Mouse (Mus musculus): ENCODE measurements around the gene Iqck.

Gene Iqck

GRCm38 (mm10) chr7:118855171-118855876, at the start of gene Iqck:
Gene Iqck, plus strand, starts transcription at chr7:118855752.
- peak; percentile 70 for DNase-seq (ENCODE audit: low read depth)

GRCm38 (mm10) chr7:118806631-118807411, 48.7 kb upstream of the Iqck start:
- no peak for DNase-seq (ENCODE audit: low read depth)

GRCm38 (mm10) chr7:118807899-118808298, 47.7 kb upstream of the Iqck start:
- no peak for DNase-seq (ENCODE audit: low read depth)

- DNase-seq (ENCODE audit: low read depth), result no peak
These were observed 44.0 kb upstream of the Iqck start for GRCm38 (mm10) chr7:118811407-118812106.

- no peak for DNase-seq (ENCODE audit: low read depth)
These were observed 42.0 kb upstream of the Iqck start for GRCm38 (mm10) chr7:118813592-118813991.

DNA sequence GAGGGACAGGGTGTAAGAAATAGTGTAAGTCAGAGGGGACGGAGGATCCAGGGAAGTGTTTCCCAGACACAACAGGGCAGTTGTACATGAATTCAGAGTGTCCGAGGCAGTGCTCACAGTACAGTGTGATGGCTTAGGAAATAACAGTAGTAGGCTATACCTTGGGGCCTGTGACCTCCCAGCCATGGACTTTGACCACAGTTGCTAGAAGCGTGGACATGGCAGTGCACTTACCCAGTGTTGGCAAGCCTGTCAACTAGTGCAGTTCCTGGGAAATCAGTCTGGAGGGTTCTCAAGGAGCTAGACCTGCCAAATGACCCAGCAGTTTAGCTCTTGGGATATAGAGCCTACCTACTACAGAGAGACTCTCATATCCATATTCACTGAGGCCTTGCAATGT, 39.3 kb upstream of the Iqck start:
- DNase-seq (ENCODE audit: low read depth), result no peak

DNA sequence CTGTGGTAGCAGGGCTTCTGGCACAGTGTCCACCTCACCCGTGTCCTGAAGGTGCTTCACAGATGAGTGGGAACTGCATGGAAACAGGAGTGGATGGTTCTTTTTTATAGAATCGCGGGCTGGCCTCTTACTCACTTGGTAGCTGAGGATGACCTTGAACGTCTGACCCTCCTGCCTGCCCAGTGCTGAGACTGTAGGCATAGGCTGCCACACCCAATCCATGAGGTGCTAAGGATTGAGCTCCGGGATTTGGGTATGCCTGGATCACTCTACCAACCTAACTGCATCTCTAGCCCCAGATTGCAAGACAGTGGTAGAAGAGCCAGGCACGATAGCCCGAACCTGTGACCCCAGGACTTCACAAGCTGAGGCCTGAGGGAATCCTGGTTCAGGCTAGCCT, 37.8 kb upstream of the Iqck start:
- no peak for DNase-seq (ENCODE audit: low read depth)

- DNase-seq (ENCODE audit: low read depth), result no peak
These were observed 35.9 kb upstream of the Iqck start for GRCm38 (mm10) chr7:118819666-118820065.

DNA sequence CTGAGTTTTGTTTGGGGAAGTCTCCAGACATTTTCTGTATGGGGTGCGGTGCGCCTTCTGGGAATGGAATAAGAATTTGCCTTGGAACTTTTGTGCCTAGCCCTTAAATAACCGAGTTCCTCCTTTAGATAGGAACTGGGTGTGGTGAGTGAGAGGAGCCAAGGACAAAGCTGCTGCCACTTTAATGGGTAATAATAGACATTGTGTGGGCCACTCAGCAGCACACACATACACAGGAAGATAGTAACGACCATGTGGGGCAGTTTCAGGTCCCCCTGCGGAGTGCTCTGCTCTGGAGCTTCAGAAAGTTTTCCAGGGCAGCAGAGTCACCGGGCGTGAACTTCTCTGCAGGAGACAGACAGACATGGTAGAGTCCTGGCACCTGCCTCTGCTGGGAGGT, 34.2 kb upstream of the Iqck start:
- DNase-seq (ENCODE audit: low read depth), result no peak

DNA sequence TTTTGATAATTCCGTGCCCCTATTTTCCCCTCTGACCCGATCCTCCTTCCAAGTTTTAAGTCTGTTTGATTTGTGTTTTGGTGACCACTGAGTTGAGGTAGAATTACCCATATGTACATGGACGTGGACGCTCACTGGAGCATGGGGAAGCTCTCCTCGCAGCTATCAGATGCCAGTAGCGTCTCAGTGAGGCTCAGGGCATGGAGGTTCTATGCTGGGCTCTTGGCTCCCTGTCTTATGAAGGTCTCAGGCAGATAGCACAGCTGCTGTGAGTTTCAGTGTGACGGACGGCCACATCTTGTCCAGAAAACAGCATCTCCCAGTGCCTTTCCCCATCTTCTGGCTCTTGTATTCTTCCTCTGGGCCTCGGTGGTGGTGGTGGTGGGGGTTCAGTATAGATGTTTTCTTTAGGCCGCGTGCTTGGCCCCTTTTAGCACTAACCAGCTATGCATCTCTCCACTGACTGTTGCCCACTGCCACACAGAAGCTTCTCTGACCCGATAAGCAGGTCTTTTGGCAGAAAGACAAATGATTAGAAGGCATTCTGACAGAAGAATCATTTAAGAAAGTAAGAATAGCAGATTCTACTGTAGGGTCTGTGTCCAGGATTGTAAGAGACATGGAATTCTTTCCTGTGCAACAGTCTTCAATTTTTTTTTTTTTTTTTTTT, 33.5 kb upstream of the Iqck start:
- DNase-seq (ENCODE audit: low read depth), result no peak

- no peak for DNase-seq (ENCODE audit: low read depth)
These were observed 31.1 kb upstream of the Iqck start for GRCm38 (mm10) chr7:118824451-118824850.

- DNase-seq (ENCODE audit: low read depth), result peak; percentile 89
These were observed 27.6 kb upstream of the Iqck start for GRCm38 (mm10) chr7:118827975-118828416.

- DNase-seq (ENCODE audit: low read depth), result no peak
These were observed 17.7 kb upstream of the Iqck start for GRCm38 (mm10) chr7:118837901-118838300.

- no peak for DNase-seq (ENCODE audit: low read depth)
These were observed 14.4 kb upstream of the Iqck start for GRCm38 (mm10) chr7:118841030-118841745.

DNA sequence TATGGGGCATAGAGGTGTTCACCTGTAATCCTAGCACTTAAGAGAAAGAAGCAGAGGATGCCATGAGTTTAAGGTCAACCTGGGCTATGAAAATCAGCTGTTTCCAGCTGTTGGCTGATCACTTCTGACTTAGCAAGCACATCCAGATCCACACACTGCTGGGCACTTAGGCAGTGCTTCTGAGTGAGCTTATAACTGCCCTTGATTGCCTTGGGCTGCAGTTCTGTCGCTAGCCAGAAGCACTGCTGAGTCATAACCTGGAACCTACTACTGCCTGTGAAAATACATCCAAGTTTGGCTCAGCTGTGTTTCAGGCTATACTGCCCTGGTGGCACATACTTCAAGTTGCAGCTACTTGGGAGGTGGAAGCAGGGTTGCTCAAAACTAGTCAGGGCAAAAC, 13.8 kb upstream of the Iqck start:
- peak; percentile 60 for DNase-seq (ENCODE audit: low read depth)

DNA sequence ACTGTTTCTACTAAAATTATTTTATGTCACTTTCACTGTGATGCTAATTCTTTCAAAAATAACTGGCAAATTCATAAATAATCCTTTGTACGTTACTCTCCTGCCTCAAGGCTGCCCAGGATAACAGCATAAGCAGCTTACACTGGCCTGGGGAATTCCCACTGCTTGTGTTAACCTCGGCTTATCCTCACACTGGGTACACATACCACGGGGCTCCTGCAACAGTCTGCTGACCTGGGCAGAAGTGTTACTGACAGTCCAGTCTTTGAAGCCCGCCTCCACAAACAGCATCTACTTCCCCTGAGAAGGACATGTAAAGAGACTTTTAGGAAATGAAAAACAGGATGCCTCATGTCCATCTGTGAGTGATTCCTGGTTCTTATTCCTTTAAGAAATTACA, 12.6 kb upstream of the Iqck start:
- no peak for DNase-seq (ENCODE audit: low read depth)

GRCm38 (mm10) chr7:118845141-118845540, 10.4 kb upstream of the Iqck start:
- DNase-seq (ENCODE audit: low read depth), result no peak

- DNase-seq (ENCODE audit: low read depth), result no peak
These were observed 9.2 kb upstream of the Iqck start for GRCm38 (mm10) chr7:118846329-118846728.

DNA sequence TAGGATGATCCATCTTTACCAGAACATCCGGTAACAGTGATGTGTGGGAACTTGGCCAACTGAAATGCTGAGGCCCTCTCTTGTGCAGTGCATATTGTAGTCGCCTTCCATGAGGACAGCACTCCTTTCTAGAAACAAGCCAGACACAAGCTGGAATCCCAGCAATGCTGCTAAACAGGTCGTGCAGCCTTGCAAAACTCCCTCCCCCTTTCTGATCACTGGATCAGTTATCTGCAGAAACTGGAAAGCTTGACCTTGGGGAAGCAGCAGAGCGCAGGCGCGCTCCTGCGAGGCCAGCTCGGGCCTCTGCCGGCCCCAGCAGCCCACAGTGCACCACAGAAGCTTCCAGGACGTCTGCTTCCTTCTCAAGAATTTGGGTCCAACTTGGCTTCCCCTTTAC, 6.8 kb upstream of the Iqck start:
- no peak for DNase-seq (ENCODE audit: low read depth)

GRCm38 (mm10) chr7:118849543-118850250, 5.9 kb upstream of the Iqck start:
- DNase-seq (ENCODE audit: low read depth), result no peak

- DNase-seq (ENCODE audit: low read depth), result no peak
These were observed 4.8 kb upstream of the Iqck start for GRCm38 (mm10) chr7:118850676-118851290.

Data from fibroblast of lung, adult 2 months (primary cell).